Mouse (Mus musculus) G1E (cell line): ENCODE measurements at regions not wholly inside any gene's neighbourhood (a gene's known extent, or its start where the extent isn't known, plus 50 kb on each side); places are given as distances from the start of the nearest gene placed in this dataset.

ENCODE experiments used
- ATAC-seq: 2 replicates; pipeline ENCODE4 v1.8.0; 2016; ENCODE audit warnings: mild to moderate bottlenecking; ENCODE audit not compliant: insufficient number of reproducible peaks, poor library complexity, low FRiP score, severe bottlenecking; ENCODE audit errors: extremely low read depth
- DNase-seq: peaks from one replicate; pipeline ENCODE4 v3.0.0; 2012; ENCODE audit warnings: low spot score
- H3K27me3 ChIP-seq: 2 replicates; pipeline ENCODE4 v1.6.1; 2012; ENCODE audit warnings: mild to moderate bottlenecking, low read length, inconsistent platforms; ENCODE audit not compliant: insufficient read depth
- H3K36me3 ChIP-seq: replicated peaks from 2 replicates; pipeline ENCODE3; 2012; ENCODE audit warnings: mild to moderate bottlenecking, inconsistent platforms
- H3K4me1 ChIP-seq: 2 replicates; pipeline ENCODE4 v1.6.1; 2012; ENCODE audit warnings: low read depth, low read length, inconsistent platforms, mixed read lengths; ENCODE audit not compliant: insufficient read depth
- H3K4me3 ChIP-seq: 2 replicates; pipeline ENCODE4 v1.5.1; 2012; ENCODE audit warnings: low read depth, mild to moderate bottlenecking, inconsistent platforms, low read length, moderate library complexity, mixed read lengths
- H3K9me3 ChIP-seq: replicated peaks from 2 replicates; pipeline ENCODE4 v1.6.1; 2012; ENCODE audit warnings: inconsistent platforms
- CTCF ChIP-seq: IDR thresholded peaks from 2 replicates; pipeline ENCODE4 v1.5.1; 2012; ENCODE audit warnings: low read depth, low read length, inconsistent platforms, mixed read lengths
- GATA1 ChIP-seq: IDR thresholded peaks from 2 replicates; pipeline ENCODE4 v1.6.1; 2012; ENCODE audit warnings: borderline replicate concordance, low read length, inconsistent platforms, mixed read lengths
- GATA2 ChIP-seq: IDR thresholded peaks from 2 replicates; pipeline ENCODE4 v1.6.1; 2012; ENCODE audit warnings: low read depth, low read length, inconsistent platforms, borderline replicate concordance
- POLR2AphosphoS5 ChIP-seq: IDR thresholded peaks from 2 replicates; pipeline ENCODE4 v1.6.1; 2012; ENCODE audit warnings: low read depth, low read length, inconsistent platforms; ENCODE audit not compliant: insufficient replicate concordance
- TAL1 ChIP-seq: conservative IDR thresholded peaks from 2 replicates; pipeline ENCODE4 v1.6.1; 2012; ENCODE audit warnings: low read depth, low read length, inconsistent platforms, mixed read lengths

GRCm38 (mm10) chr2:173455216-173455615, 67.2 kb upstream of the 1700021F07Rik start:
- Histone ChIP-seq H3K4me1 (no peaks in the 10 kb centered on the region), H3K9me3 (peaks cover 82% of the 10 kb centered on the region), H3K27me3 (no peaks in the 10 kb centered on the region), H3K4me3 (no peak overlapping the region), H3K36me3 (no peaks in the 10 kb centered on the region)
- ATAC-seq, result no peak
- DNase-seq, result no peak
- TF ChIP-seq POLR2AphosphoS5 (no peak), TAL1 (no peak), GATA2 (no peak), GATA1 (no peak), CTCF (no peak)

- no peak for DNase-seq
- Histone ChIP-seq H3K27me3 (no peaks in the 10 kb centered on the region), H3K4me3 (no peak overlapping the region), H3K9me3 (peaks cover 77% of the 10 kb centered on the region), H3K36me3 (no peaks in the 10 kb centered on the region), H3K4me1 (no peaks in the 10 kb centered on the region)
- TF ChIP-seq TAL1 (no peak), POLR2AphosphoS5 (no peak), CTCF (no peak), GATA2 (no peak), GATA1 (no peak)
- no peak for ATAC-seq
These were observed 66.3 kb upstream of the 1700021F07Rik start for GRCm38 (mm10) chr2:173456083-173456482.

- Histone ChIP-seq H3K4me3 (no peak overlapping the region), H3K36me3 (no peaks in the 10 kb centered on the region), H3K27me3 (no peaks in the 10 kb centered on the region), H3K4me1 (no peaks in the 10 kb centered on the region), H3K9me3 (peaks cover 71% of the 10 kb centered on the region)
- DNase-seq (no peak), ATAC-seq (no peak)
- TF ChIP-seq GATA2 (no peak), POLR2AphosphoS5 (no peak), CTCF (no peak), TAL1 (no peak), GATA1 (no peak)
These were observed 65.3 kb upstream of the 1700021F07Rik start for GRCm38 (mm10) chr2:173456924-173457623.

GRCm38 (mm10) chr2:173457624-173458320, 64.6 kb upstream of the 1700021F07Rik start:
- Histone ChIP-seq H3K9me3 (peaks cover 70% of the 10 kb centered on the region), H3K4me1 (no peaks in the 10 kb centered on the region), H3K27me3 (no peaks in the 10 kb centered on the region), H3K36me3 (no peaks in the 10 kb centered on the region), H3K4me3 (no peak overlapping the region)
- DNase-seq (no peak), ATAC-seq (no peak)
- no peak for TF ChIP-seq GATA2
- no peak for TF ChIP-seq CTCF
- no peak for TF ChIP-seq TAL1
- no peak for TF ChIP-seq POLR2AphosphoS5
- TF ChIP-seq GATA1, result no peak

- Histone ChIP-seq H3K36me3 (no peaks in the 10 kb centered on the region), H3K4me3 (no peak overlapping the region), H3K4me1 (no peaks in the 10 kb centered on the region), H3K9me3 (peaks cover 70% of the 10 kb centered on the region), H3K27me3 (no peaks in the 10 kb centered on the region)
- TF ChIP-seq TAL1 (no peak), POLR2AphosphoS5 (no peak), GATA1 (no peak), CTCF (no peak), GATA2 (no peak)
- no peak for DNase-seq
- no peak for ATAC-seq
These were observed 63.5 kb upstream of the 1700021F07Rik start for GRCm38 (mm10) chr2:173458861-173459260.

- DNase-seq, result no peak
- H3K27me3 ChIP-seq, result no peaks in the 10 kb centered on the region
- TF ChIP-seq CTCF (no peak), POLR2AphosphoS5 (no peak), TAL1 (no peak), GATA1 (no peak), GATA2 (no peak)
- no peak for ATAC-seq
- H3K4me3 ChIP-seq, result no peak overlapping the region
- peaks cover 72% of the 10 kb centered on the region for H3K9me3 ChIP-seq
- no peaks in the 10 kb centered on the region for H3K36me3 ChIP-seq
- H3K4me1 ChIP-seq, result no peaks in the 10 kb centered on the region
These were observed 59.1 kb upstream of the 1700021F07Rik start for GRCm38 (mm10) chr2:173463313-173463712.
